Mouse (Mus musculus) lung, postnatal 0 days (tissue): ENCODE results near the gene Dnaic2. TPM values are rescaled to one million over a fixed set of nuclear protein-coding genes. Genes with fewer than 3 reads are reported as not detected.

Experiments
- ATAC-seq: fragments of 200-750 bp; cut with Nextera tagmentation; 2 replicates; pipeline ENCODE4 v1.8.0; 2017; ENCODE audit warnings: moderate library complexity
- DNase-seq: peaks from one replicate; pipeline ENCODE4 v3.0.0-alpha.2; 2016; ENCODE audit warnings: low spot score
- H3K27ac ChIP-seq: fragments of 300-500 bp; sonication (generic); 2 replicates; pipeline ENCODE4 v1.5.1; 2014; ENCODE audit warnings: antibody characterized with exemption, mild to moderate bottlenecking, low read length, mixed read lengths
- H3K27me3 ChIP-seq: fragments of 300-500 bp; sonication (generic); replicated peaks from 2 replicates; pipeline ENCODE4 v1.6.1; 2014; ENCODE audit warnings: low read length, mixed read lengths; ENCODE audit not compliant: insufficient read depth
- H3K36me3 ChIP-seq: fragments of 300-500 bp; sonication (generic); 2 replicates; pipeline ENCODE4 v1.6.1; 2014; ENCODE audit warnings: low read length, mixed read lengths; ENCODE audit not compliant: insufficient read depth
- H3K4me1 ChIP-seq: fragments of 300-500 bp; sonication (generic); 2 replicates; pipeline ENCODE4 v1.6.1; 2014; ENCODE audit warnings: antibody characterized with exemption, low read depth, low read length, mixed read lengths; ENCODE audit not compliant: insufficient read depth
- H3K4me2 ChIP-seq: fragments of 300-500 bp; sonication (generic); replicated peaks from 2 replicates; pipeline ENCODE4 v1.6.1; 2014; ENCODE audit warnings: low read depth, mild to moderate bottlenecking, low read length, moderate library complexity, mixed read lengths
- H3K4me3 ChIP-seq: fragments of 300-500 bp; sonication (generic); 2 replicates; pipeline ENCODE4 v1.5.1; 2014; ENCODE audit warnings: low read depth, low read length
- H3K9ac ChIP-seq: fragments of 300-500 bp; sonication (generic); replicated peaks from 2 replicates; pipeline ENCODE4 v1.6.1; 2014; ENCODE audit warnings: low read depth, mild to moderate bottlenecking
- H3K9me3 ChIP-seq: fragments of 300-500 bp; sonication (generic); 2 replicates; pipeline ENCODE4 v1.6.1; 2016; ENCODE audit warnings: low read length, mixed read lengths
- CTCF ChIP-seq: IDR thresholded peaks from 2 replicates; pipeline ENCODE4 v1.5.1; 2016; ENCODE audit warnings: antibody characterized with exemption, mild to moderate bottlenecking
- EP300 ChIP-seq: IDR thresholded peaks from 2 replicates; pipeline ENCODE4 v1.6.1; 2016; ENCODE audit warnings: antibody characterized with exemption, mild to moderate bottlenecking, control low read depth
- WGBS: fragments of 180-500 bp; shearing (Covaris S2); extraction: QIAGEN DNeasy Blood & Tissue Kit; methylation state at CpG from one replicate; pipeline ENCODE4 v1.1.7; 2014; 5-methylcytosine and 5-hydroxymethylcytosine counted together
- polyA plus RNA-seq: library from polyadenylated mRNA; unstranded; fragments of >200 nt; fragmentation: Nextera tagmentation; extraction: Ambion mirVana; gene quantifications from 2 replicates; pipeline ENCODE4 v1.2.1, GENCODE M21; 2015

Dnaic2 gene
- polyA plus RNA-seq, 1 experiment from 2014 or later: 6.4 TPM

DNA sequence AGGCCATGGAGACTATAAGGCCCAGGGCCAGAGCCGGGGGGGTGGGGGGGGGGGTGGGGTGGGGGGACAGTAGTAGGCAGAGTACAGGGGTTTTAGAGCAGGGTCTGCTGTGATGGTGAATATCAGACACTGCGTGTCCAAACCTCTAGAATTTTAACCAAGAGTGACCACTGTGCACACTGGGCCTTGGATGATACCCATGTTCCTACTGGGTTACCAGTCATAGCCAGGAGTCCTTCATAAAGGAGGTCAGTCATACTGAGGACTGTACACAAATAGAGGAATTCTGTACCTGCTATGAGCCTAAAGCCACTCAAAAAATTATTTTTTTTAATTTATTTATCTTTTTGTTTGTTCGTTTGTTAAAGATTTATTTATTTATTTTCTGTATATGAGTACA lies 38.5 kb upstream of the Dnaic2 start:
- H3K9ac ChIP-seq: no peak overlapping the region
- TF ChIP-seq EP300: no peak
- TF ChIP-seq CTCF: no peak
- H3K27me3 ChIP-seq: no peaks in the 10 kb centered on the region
- no peak overlapping the region for H3K4me3 ChIP-seq
- ATAC-seq: no peak
- DNase-seq: no peak
- H3K9me3 ChIP-seq: no peaks in the 10 kb centered on the region
- H3K4me2 ChIP-seq: no peak overlapping the region
- whole genome bisulfite sequencing: 90% methylated on average over 2 of the region's 3 CpGs
- H3K27ac ChIP-seq: no peak overlapping the region
- no peaks in the 10 kb centered on the region for H3K4me1 ChIP-seq
- no peaks in the 10 kb centered on the region for H3K36me3 ChIP-seq

DNA sequence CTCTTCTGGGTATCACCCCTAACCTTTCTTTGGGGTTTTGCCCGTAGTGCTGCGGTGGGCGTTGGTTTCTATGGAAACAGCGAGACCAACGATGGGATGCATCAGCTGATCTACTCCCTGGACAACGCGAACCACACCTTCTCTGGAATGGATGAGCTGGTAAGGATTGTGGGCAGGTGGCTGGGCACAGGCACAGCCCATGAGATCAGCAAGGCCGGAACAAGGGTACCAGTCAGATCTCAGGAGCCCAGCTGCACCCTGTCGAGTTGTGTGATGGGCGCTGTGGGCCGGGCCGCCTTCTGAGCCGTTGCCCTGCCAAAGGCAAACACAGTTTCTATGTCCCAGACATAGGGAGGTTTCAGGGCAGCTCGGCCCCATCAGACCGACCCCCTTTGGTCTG lies 37.0 kb upstream of the Dnaic2 start:
- TF ChIP-seq EP300: no peak
- TF ChIP-seq CTCF: no peak
- H3K4me2 ChIP-seq: no peak overlapping the region
- ATAC-seq: no peak

DNA sequence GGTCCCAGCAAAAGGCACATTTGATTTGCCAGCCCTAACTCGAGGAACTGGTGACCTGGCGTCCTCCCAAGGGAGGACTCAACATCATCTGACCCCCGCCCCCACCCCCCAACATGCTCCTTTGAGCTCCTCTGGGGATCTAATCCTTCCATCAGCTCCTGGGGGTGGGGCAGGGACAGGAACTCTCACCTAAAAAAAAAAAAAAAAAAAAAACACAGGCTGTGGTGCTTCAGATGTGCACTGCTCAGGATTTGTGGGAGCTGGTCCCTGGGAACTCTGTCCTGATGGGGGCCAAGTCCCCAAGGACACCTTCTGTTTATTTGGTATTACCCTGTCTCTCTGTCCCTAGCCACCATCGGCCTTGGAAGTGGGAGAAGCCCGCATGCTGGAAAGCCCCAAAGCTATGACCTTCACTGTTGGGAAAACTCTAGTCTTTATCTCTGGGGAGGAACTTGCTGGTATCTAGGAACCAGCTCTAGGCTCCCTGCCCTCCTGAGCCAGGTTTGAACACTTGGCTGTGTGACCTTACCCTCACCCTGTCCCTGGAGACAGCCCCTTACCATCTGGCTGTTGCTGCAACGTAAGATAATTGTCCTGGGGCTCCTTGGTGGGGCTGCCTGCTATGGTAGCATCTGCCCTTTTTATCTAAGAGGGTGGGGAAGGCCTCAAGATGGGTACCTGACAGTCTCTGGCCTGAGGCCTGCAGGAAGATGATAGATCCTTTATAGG lies 35.6 kb upstream of the Dnaic2 start:
- Histone ChIP-seq H3K27me3 (no peaks in the 10 kb centered on the region), H3K9ac (no peak overlapping the region), H3K27ac (no peak overlapping the region), H3K4me2 (no peak overlapping the region), H3K36me3 (no peaks in the 10 kb centered on the region), H3K4me1 (no peaks in the 10 kb centered on the region), H3K9me3 (no peaks in the 10 kb centered on the region), H3K4me3 (no peak overlapping the region)
- 57% methylated on average over 6 of the region's 6 CpGs for WGBS
- DNase-seq (no peak), ATAC-seq (no peak)
- TF ChIP-seq EP300 (no peak), CTCF (no peak)

More for the DNA sequence above, 37.0 kb upstream of the Dnaic2 start:
- no peak overlapping the region for H3K9ac ChIP-seq
- H3K9me3 ChIP-seq: no peaks in the 10 kb centered on the region
- no peaks in the 10 kb centered on the region for H3K36me3 ChIP-seq
- no peak for DNase-seq
- no peak overlapping the region for H3K27ac ChIP-seq
- H3K4me3 ChIP-seq: no peak overlapping the region
- no peaks in the 10 kb centered on the region for H3K27me3 ChIP-seq
- 90% methylated on average over 15 of the region's 15 CpGs for WGBS
- no peaks in the 10 kb centered on the region for H3K4me1 ChIP-seq

DNA sequence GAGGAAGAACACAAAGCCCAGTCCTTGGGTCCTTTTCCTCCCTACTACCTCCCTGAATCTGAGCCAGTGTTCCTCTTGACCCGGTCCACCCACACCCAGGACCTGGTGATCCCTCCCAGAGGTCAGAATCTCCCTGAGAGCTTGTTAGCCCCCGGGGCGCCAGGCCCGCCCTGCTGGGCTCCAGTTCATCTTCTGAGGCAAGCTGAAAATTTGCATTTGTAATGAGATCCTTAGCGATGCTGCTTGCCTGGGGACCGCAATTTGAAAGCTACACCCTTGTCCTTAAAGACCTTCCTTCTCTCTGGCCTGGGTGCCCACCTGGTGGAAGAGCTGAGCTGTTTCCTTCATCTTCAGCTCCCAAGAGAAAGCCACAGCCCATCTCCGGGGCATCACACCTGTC lies 34.6 kb upstream of the Dnaic2 start:
- TF ChIP-seq EP300 (no peak), CTCF (no peak)
- Histone ChIP-seq H3K27ac (no peak overlapping the region), H3K4me3 (no peak overlapping the region), H3K27me3 (no peaks in the 10 kb centered on the region), H3K4me1 (no peaks in the 10 kb centered on the region), H3K36me3 (no peaks in the 10 kb centered on the region), H3K9ac (no peak overlapping the region), H3K4me2 (no peak overlapping the region), H3K9me3 (no peaks in the 10 kb centered on the region)
- DNase-seq (no peak), ATAC-seq (no peak)
- 63% methylated on average over 7 of the region's 7 CpGs for WGBS

DNA sequence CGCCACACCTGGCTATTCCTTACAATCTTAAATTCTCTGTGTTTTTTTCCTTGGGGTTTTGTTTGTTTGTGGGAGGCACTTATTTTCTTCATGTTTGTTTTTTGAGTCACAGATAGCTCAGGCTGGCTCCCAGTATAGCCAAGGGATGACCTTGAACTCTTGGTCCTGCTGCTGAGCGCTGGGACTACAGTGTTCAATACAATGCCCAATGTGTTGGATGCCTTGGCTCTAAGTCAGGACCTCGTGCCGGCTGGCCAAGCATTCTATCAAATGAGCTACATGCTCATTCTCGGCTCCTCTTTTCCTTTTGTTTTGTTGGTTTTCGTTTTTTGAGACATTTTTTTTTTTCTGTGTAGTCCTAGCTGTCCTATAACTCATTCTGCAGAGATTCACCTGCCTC lies 33.8 kb upstream of the Dnaic2 start:
- DNase-seq: no peak
- ATAC-seq: no peak
- Histone ChIP-seq H3K4me2 (no peak overlapping the region), H3K27me3 (no peaks in the 10 kb centered on the region), H3K27ac (no peak overlapping the region), H3K9ac (no peak overlapping the region), H3K4me1 (no peaks in the 10 kb centered on the region), H3K36me3 (no peaks in the 10 kb centered on the region), H3K4me3 (no peak overlapping the region), H3K9me3 (no peaks in the 10 kb centered on the region)
- no peak for TF ChIP-seq EP300
- TF ChIP-seq CTCF: no peak
- WGBS: 86% methylated on average over 6 of the region's 6 CpGs

DNA sequence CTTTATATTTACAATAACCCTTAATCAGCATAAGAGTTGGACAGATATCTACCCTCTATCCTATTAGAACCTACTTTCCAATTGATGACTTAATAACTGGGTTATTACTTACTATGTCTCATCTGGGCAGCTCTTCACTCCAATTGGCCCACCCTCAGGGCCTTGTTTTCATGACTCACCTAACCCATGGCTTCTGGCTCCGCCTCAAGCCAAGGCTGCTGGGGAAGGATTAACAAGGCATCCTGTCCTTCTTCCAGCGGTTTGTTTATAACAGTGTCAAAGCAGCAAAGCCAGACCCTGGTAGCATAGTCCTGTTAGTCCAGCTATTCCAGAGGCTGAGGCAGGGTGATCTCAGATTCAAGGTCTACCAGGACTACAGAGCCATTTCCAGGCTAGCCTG lies 32.8 kb upstream of the Dnaic2 start:
- no peak for DNase-seq
- Histone ChIP-seq H3K27ac (no peak overlapping the region), H3K4me2 (no peak overlapping the region), H3K27me3 (no peaks in the 10 kb centered on the region), H3K9me3 (no peaks in the 10 kb centered on the region), H3K36me3 (no peaks in the 10 kb centered on the region), H3K9ac (no peak overlapping the region), H3K4me3 (no peak overlapping the region), H3K4me1 (no peaks in the 10 kb centered on the region)
- WGBS: 71% methylated on average over 2 of the region's 2 CpGs
- TF ChIP-seq EP300 (no peak), CTCF (no peak)
- no peak for ATAC-seq
